Mouse (Mus musculus) hindbrain, embryonic 10.5 days (tissue): Measurements from ENCODE around the gene Aven. TPM values are rescaled to one million over a fixed set of nuclear protein-coding genes. Genes with fewer than 3 reads are reported as not detected.
"Not testable (repeated sequence)": the region's sequence is repeated elsewhere in the genome, so short reads cannot be mapped to it uniquely, and the experiment has no call there.

Source experiments
- DNase-seq: peaks from one replicate; pipeline ENCODE4 v3.0.0-alpha.2; 2017; ENCODE audit warnings: low spot score
- H3K27ac ChIP-seq: fragments of 300-500 bp; sonication (generic); 2 replicates; pipeline ENCODE4 v1.5.1; 2016; ENCODE audit warnings: mild to moderate bottlenecking, moderate library complexity
- H3K27me3 ChIP-seq: fragments of 300-500 bp; sonication (generic); 2 replicates; pipeline ENCODE4 v1.6.1; 2016; ENCODE audit warnings: mild to moderate bottlenecking; ENCODE audit not compliant: poor library complexity, insufficient read depth, severe bottlenecking
- H3K36me3 ChIP-seq: fragments of 300-500 bp; sonication (generic); 2 replicates; pipeline ENCODE4 v1.6.1; 2016; ENCODE audit warnings: mild to moderate bottlenecking, moderate library complexity
- H3K4me1 ChIP-seq: fragments of 300-500 bp; sonication (generic); replicated peaks from 2 replicates; pipeline ENCODE4 v1.6.1; 2016; ENCODE audit warnings: mild to moderate bottlenecking
- H3K4me3 ChIP-seq: fragments of 300-500 bp; sonication (generic); 2 replicates; pipeline ENCODE4 v1.5.1; 2016; ENCODE audit warnings: mild to moderate bottlenecking, moderate library complexity
- H3K9me3 ChIP-seq: fragments of 300-500 bp; sonication (generic); 2 replicates; pipeline ENCODE4 v1.6.1; 2016; ENCODE audit warnings: mild to moderate bottlenecking, moderate library complexity
- WGBS: fragments of 180-500 bp; shearing (Covaris S2); methylation state at CpG from one replicate; pipeline ENCODE4 v1.1.7; 2016; 5-methylcytosine and 5-hydroxymethylcytosine counted together
- polyA plus RNA-seq: library from polyadenylated mRNA; unstranded; fragments of >200 nt; fragmentation: Nextera tagmentation; extraction: Ambion mirVana; gene quantifications from 2 replicates; pipeline ENCODE4 v1.2.1, GENCODE M21; 2016

The Aven gene
- 6.3 and 7.4 TPM in 2 replicates for polyA plus RNA-seq

- H3K4me3 ChIP-seq: peak within 1 kb of the TSS; percentile 81
- no peaks in the 10 kb centered on the region for H3K27me3 ChIP-seq
- H3K4me1 ChIP-seq: peaks cover 30% of the 10 kb centered on the region
- under 1% methylated on average over 84 of the region's 87 CpGs for WGBS
- peak; percentile 89 for DNase-seq
- H3K9me3 ChIP-seq: no peaks in the 10 kb centered on the region
- H3K27ac ChIP-seq: peak within 1 kb of the TSS; percentile 100
- no peaks in the 10 kb centered on the region for H3K36me3 ChIP-seq
Observed at GRCm38 (mm10) chr2:112492856-112493538, at the start of gene Aven. TSS of gene Aven (plus strand) at chr2:112492964.

DNA sequence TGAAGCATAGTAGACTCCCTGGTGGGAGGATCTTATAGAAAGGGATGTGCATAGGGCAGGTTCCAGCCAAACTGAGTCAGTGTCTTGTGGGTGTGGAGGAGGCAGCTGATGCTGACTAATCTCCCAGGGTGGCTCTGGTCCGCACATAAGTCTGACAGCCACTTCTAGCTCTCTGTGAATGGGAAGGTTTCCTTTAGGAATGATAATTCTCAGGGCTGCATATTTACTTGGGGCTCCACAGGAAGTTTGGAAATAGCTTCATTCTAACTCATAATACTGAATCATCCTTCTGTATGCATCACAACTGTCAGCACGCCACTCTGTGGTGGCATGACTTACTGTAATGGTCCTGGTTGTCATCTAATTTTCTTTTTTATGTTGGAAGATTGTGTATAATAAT lies 49.3 kb upstream of the Aven start:
- no peaks in the 10 kb centered on the region for H3K27me3 ChIP-seq
- no peak overlapping the region for H3K27ac ChIP-seq
- no peaks in the 10 kb centered on the region for H3K9me3 ChIP-seq
- no peak for DNase-seq
- H3K4me1 ChIP-seq: no peaks in the 10 kb centered on the region
- WGBS: 73% methylated on average over 2 of the region's 2 CpGs
- H3K4me3 ChIP-seq: no peak overlapping the region
- H3K36me3 ChIP-seq: no peaks in the 10 kb centered on the region

DNA sequence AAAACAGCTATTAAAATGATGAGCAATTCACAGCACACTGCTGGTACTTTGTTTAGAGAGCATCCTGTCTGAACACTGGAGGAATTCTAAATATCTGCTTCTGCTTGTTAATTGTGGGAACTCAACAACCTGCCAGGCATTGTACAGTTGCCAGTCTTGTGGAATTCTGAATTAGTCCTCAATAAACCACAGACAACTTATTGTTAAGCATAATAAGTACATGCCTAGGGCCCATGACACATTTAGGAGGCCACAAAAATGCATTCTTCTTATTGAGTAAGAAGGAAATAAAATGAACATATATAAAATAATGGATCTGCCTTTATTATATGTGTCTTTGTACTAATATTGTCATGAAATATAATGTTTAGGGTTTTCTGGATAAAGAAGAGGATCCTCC lies 47.3 kb upstream of the Aven start:
- H3K4me3 ChIP-seq: no peak overlapping the region
- DNase-seq: no peak
- H3K27me3 ChIP-seq: no peaks in the 10 kb centered on the region
- H3K36me3 ChIP-seq: no peaks in the 10 kb centered on the region
- no peaks in the 10 kb centered on the region for H3K9me3 ChIP-seq
- no peak overlapping the region for H3K27ac ChIP-seq
- no peaks in the 10 kb centered on the region for H3K4me1 ChIP-seq

- not testable (repeated sequence) for H3K4me1 ChIP-seq, H3K9me3 ChIP-seq, H3K4me3 ChIP-seq, H3K36me3 ChIP-seq, H3K27ac ChIP-seq, H3K27me3 ChIP-seq, DNase-seq
- WGBS: 76% methylated on average over 4 of the region's 4 CpGs
Observed at GRCm38 (mm10) chr2:112448046-112448445, 44.7 kb upstream of the Aven start.

DNA sequence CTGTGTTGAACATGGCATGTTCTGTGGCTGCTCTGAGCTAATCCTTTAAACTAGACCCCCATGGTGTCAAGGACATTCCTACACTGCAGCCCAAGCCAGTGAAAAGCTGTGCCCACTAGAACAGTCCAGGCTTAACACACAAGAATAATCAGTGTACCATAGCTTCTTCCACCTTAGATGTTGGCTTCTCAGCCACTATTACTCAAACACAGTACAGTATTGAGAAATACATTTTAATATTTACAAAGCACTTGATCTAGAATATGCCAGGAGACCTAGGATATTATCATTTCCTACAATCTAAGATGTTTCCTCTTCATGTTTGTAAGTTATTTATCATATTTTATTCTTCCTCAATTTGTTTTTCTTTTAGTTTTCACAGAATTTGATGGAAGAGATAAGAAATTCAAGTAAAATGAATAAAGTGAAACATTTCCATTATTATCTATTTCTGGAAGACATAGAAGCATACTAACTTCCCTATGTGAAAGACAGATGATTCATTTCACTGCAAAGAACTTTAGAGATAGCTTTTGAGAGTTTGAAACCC lies 44.2 kb upstream of the Aven start:
- DNase-seq: no peak
- H3K9me3 ChIP-seq: no peaks in the 10 kb centered on the region

GRCm38 (mm10) chr2:112449597-112450296 lies 43.0 kb upstream of the Aven start:
- H3K4me3 ChIP-seq: no peak overlapping the region
- 39% methylated on average over 4 of the region's 4 CpGs for WGBS
- H3K36me3 ChIP-seq: no peaks in the 10 kb centered on the region
- no peak overlapping the region for H3K27ac ChIP-seq
- peaks cover 4% of the 10 kb centered on the region for H3K4me1 ChIP-seq
- no peaks in the 10 kb centered on the region for H3K9me3 ChIP-seq
- no peaks in the 10 kb centered on the region for H3K27me3 ChIP-seq
- no peak for DNase-seq

More for the DNA sequence above, 44.2 kb upstream of the Aven start:
- H3K4me1 ChIP-seq: no peaks in the 10 kb centered on the region
- no peaks in the 10 kb centered on the region for H3K36me3 ChIP-seq
- no peak overlapping the region for H3K4me3 ChIP-seq
- no peak overlapping the region for H3K27ac ChIP-seq
- no peaks in the 10 kb centered on the region for H3K27me3 ChIP-seq

GRCm38 (mm10) chr2:112452513-112452912 lies 40.3 kb upstream of the Aven start:
- H3K4me3 ChIP-seq, H3K36me3 ChIP-seq, DNase-seq, H3K9me3 ChIP-seq, H3K27me3 ChIP-seq, H3K27ac ChIP-seq: not testable (repeated sequence)
- peaks cover 15% of the 10 kb centered on the region for H3K4me1 ChIP-seq

- Histone ChIP-seq H3K36me3 (peaks cover 5% of the 10 kb centered on the region), H3K4me3 (peak overlapping the region; percentile 90), H3K27ac (peak overlapping the region; percentile 91), H3K4me1 (peaks cover 15% of the 10 kb centered on the region), H3K9me3 (no peaks in the 10 kb centered on the region), H3K27me3 (no peaks in the 10 kb centered on the region)
- 29% methylated on average over 17 of the region's 17 CpGs for WGBS
- DNase-seq: no peak
Observed at GRCm38 (mm10) chr2:112454125-112454861, 38.5 kb upstream of the Aven start.

- no peaks in the 10 kb centered on the region for H3K27me3 ChIP-seq
- H3K4me1 ChIP-seq: peaks cover 15% of the 10 kb centered on the region
- H3K4me3 ChIP-seq: peak within 1 kb of the TSS; percentile 90
- peak within 1 kb of the TSS; percentile 91 for H3K27ac ChIP-seq
- under 1% methylated on average over 49 of the region's 49 CpGs for WGBS
- DNase-seq: peak; percentile 96
- H3K36me3 ChIP-seq: peaks cover 12% of the 10 kb centered on the region
- H3K9me3 ChIP-seq: no peaks in the 10 kb centered on the region; the same call in 1 of the 2 replicates
Observed at GRCm38 (mm10) chr2:112454862-112455564, 37.8 kb upstream of the Aven start, which contains the start of gene Emc7. TSS of gene Emc7 (plus strand) at chr2:112454997.

- DNase-seq: no peak
- Histone ChIP-seq H3K27me3 (no peaks in the 10 kb centered on the region), H3K36me3 (peaks cover 51% of the 10 kb centered on the region), H3K4me1 (peaks cover 9% of the 10 kb centered on the region), H3K27ac (no peak overlapping the region), H3K9me3 (no peaks in the 10 kb centered on the region; the same call in 1 of the 2 replicates), H3K4me3 (no peak overlapping the region)
- WGBS: 91% methylated on average over 3 of the region's 3 CpGs
Observed at GRCm38 (mm10) chr2:112460557-112460956, 32.2 kb upstream of the Aven start.

DNA sequence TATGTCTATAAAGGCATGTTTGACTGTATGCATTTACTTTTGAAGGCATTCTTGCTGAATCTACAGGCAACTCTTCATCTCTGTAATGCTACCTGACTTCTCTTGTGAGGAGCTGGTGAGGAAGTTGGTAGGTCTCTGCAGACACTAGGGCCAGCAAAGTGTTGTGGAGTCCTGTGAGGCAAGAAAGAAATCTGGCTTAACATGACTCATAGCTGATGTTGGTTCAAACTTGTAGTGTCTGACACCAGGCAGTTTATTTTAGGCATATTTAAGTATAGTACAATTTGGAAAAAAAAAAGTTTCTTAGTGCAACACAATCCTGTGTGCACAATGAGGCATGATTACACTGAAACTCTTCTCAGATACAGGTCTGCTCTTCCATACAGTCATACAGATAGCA lies 23.2 kb upstream of the Aven start:
- Histone ChIP-seq H3K4me3 (no peak overlapping the region), H3K27me3 (no peaks in the 10 kb centered on the region), H3K27ac (no peak overlapping the region), H3K4me1 (no peaks in the 10 kb centered on the region), H3K36me3 (peaks cover 55% of the 10 kb centered on the region), H3K9me3 (no peaks in the 10 kb centered on the region)
- no peak for DNase-seq

DNA sequence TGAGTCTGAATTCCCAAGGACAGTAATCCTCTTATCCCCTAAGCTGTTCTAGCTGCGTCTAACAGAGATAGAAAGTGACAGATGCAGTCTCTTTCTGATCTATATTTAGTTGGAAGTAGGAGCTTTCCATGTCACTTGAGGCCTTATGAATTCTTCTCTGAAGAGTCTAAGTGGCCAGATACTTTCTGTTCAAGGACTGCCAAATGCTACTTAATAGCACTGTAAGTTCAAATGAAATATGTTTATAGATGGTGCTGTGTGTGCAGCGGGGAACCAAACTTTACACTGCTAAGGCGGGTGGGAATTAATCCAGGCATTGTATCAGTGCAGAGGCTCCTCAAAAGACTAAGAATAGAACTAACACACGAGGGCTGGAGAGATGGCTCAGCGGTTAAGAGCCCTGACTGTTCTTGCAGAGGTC lies 21.8 kb upstream of the Aven start:
- H3K4me3 ChIP-seq: no peak overlapping the region
- H3K27me3 ChIP-seq: no peaks in the 10 kb centered on the region
- DNase-seq: no peak
- no peaks in the 10 kb centered on the region for H3K4me1 ChIP-seq
- 82% methylated on average over 5 of the region's 5 CpGs for WGBS
- peaks cover 44% of the 10 kb centered on the region for H3K36me3 ChIP-seq
- no peaks in the 10 kb centered on the region for H3K9me3 ChIP-seq
- H3K27ac ChIP-seq: no peak overlapping the region
